Mouse (Mus musculus) heart, adult 18-20 months (tissue): ENCODE results near the gene A3galt2. TPM values are rescaled to one million over a fixed set of nuclear protein-coding genes. Genes with fewer than 3 reads are reported as not detected.

Source experiments
- DNase-seq, 2 experiments: peaks; one replicate each; pipeline ENCODE4 v3.0.0; 2021 to 2022; ENCODE audit warnings: mixed read lengths in 1 of 2
- long read RNA-seq, 2 experiments: library from polyadenylated mRNA; stranded (forward); transcript quantifications; one replicate each; pipeline ENCODE4 v2.0.0; 2021
- total RNA-seq, 2 experiments: library from RNA; stranded (reverse); gene quantifications; 2 replicates each; pipeline ENCODE4 v1.2.3; 2021

The A3galt2 gene
- under 1 TPM; 0.13 to 0.32 TPM for total RNA-seq
- long read RNA-seq, experiment 1 = 0 reads
- long read RNA-seq, experiment 2 = 0 reads

DNA sequence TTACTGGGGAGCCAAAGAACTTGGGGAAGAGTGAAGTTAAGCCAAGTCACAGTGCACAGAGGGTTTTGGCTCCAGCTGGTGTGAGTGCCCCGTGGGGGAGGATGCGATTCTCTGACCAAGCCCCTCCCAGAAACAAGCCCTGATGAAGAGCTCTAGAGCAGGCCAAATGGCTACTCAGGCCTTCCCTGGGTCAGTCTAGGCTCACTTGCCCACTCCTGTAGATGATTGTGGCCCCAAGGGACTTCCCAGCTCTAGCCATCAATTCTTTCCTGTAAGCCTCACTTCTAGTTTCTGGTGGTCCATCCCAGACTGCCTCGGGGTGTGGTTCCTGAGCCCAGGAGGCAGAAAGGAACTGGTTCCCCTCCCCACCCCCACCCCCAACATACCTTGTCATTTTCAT is at the start of gene A3galt2:
Gene A3galt2, plus strand, starts transcription at position 301 of the 400 bp plus-strand sequence.
- no peak for DNase-seq

GRCm38 (mm10) chr4:128706626-128707025 is 48.5 kb upstream of the A3galt2 start:
- peak; percentile 39 to 61 for DNase-seq

DNA sequence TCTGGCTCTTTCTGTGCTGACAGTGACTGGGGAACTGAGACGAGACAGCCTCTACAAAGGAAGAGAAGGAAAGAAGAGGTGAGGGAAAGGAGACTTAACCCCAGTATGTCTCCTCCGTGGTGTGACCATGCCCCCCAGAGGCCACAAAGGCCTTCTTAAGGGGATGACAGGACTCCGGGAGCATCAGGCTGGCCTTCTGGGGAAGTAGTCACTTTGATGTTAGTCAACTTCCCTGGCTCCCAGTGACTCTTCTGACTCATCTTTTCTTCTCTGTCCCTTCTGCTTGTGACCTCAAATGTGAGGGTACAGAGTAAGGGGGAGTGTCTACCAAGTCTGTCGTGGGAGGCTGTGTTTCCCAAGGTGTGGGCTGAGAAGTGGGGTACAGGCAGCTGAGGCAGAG is 47.8 kb upstream of the A3galt2 start:
- no peak for DNase-seq

DNA sequence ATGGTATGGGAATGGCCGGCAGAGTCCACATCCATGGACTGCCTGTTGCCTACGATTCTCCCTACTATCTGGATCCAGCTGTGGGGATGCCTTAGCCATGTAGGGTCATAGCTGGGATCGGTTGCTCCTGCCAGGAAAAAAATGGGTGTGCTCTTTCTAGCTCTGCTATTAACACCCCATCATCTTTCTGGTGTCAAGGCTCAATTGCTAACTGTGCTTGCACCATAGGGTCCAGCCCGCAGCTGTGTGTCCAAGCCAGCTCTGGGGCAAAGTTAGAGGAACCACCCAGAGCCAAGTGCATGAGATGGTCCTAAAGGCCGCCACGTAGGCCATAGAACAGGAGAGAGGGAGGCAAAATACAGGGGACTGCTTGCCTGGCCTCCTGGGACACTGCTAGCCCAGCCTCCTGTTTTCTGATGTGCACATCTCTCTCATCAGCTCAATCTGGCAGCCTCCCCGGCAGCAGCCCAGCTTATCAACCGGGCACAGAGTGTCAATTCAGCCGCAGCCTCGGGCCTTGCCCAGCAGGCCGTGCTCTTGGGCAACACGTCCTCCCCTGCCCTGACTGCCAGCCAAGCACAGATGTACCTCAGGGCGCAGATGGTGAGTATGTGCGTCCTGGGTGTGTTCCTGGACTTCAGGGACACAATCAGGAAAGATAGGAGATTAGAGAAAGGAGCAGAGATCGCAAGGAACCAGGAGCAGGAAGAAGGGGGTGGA is 45.9 kb upstream of the A3galt2 start:
- no peak for DNase-seq

DNA sequence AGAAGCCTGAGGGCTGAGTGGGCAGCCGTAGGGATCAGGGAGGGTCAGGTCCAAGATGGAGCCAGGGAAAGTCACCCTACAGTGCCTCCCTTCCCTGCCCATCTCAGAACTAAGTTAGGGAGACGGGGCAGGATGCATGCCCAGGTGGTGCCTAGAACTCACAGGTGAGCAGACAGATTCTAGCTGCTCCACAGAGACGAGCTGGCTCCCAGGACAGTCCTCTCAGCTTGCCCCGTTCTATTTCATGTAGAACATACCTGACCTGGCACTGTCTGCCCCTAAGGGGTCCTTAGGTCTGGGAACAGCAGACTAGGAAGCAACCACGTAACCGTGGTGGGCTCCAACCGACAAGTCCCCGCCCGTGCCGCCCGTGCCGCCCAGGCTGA is 45.4 kb upstream of the A3galt2 start:
- no peak for DNase-seq

DNA sequence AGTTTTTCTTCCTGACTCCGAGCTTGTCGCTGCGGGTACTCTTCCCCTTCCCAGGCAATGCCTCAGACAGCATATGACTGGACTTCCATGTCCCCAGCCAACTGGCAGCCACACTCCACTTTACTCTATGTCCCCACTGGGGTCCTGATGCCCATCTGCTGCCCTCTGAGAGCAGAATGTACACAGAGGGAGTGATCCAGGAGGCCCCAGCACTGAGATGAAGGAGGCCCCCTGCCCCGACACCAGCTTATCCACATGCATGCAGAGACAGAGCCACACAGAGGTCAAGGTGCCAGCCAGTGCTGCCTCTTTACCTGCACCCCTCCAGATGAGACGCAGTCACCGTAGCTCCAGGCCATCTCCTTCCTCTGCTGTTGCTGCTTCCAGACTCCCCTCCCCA is 44.9 kb upstream of the A3galt2 start:
- no peak for DNase-seq

DNA sequence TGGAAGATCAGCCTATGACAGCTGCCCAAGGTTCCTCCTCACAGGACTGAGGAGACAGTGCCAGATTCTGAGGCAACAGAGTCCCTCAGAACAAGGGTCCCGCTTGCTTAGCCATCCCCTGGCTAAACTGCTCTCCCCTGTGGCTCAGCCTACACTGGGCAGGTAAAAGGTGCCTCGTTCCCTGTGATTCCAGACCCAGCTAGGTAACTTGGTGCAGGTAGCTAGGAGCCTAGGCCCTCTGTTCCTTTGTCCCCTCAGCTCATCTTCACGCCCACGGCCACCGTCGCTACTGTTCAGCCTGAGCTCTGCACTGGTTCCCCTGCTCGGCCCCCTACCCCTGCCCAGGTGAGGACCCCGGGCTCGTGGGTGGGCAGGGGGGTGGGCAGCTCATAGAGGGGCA is 44.4 kb upstream of the A3galt2 start:
- no peak for DNase-seq

- peak; percentile 91 to 94 for DNase-seq
These were observed 43.6 kb upstream of the A3galt2 start for GRCm38 (mm10) chr4:128711455-128712135.

GRCm38 (mm10) chr4:128712136-128712655 is 43.0 kb upstream of the A3galt2 start:
- DNase-seq = no peak

GRCm38 (mm10) chr4:128712941-128713340 is 42.2 kb upstream of the A3galt2 start:
- DNase-seq = no peak

- DNase-seq = no peak
These were observed 39.6 kb upstream of the A3galt2 start for GRCm38 (mm10) chr4:128715241-128716204.

- DNase-seq = no peak
These were observed 38.9 kb upstream of the A3galt2 start for GRCm38 (mm10) chr4:128716279-128716678.

DNA sequence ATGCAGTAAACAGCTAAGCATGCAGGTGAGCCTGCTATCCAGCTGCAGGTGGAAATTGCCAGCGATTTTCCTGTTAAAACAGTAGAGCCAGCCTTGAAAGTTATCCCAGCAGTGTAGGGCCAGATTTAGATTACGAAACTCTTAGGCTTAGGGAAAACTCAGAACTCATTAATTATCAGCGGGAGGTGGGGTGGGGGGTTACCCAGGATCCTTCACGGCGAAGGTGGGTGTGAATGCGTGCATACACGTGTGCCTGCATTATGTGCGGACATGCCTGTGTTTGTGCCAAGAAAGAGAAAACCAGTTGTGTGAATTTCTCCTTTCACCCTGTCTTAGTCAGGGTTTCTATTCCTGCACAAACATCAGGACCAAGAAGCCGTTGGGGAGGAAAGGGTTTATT is 38.4 kb upstream of the A3galt2 start:
- DNase-seq = no peak

DNA sequence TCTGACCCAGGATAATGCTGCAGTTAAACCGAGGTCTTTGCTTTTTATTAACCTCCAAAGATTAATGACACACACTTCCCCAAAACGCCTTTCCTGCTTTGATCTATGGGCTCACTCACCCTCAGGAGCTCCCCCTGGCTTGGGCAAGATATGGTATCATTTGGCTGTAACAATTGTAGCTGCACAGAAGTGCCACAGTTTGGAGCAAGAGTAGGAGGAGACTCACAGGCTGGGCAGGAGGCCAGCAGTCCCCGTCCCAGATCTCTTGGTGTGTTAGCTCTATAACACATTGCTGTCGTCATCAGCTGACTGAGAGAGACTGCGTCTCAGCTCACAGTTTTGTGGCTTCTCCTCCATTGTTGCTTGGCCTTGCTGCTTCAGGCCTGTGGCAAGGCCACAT is 35.1 kb upstream of the A3galt2 start:
- DNase-seq = no peak

DNA sequence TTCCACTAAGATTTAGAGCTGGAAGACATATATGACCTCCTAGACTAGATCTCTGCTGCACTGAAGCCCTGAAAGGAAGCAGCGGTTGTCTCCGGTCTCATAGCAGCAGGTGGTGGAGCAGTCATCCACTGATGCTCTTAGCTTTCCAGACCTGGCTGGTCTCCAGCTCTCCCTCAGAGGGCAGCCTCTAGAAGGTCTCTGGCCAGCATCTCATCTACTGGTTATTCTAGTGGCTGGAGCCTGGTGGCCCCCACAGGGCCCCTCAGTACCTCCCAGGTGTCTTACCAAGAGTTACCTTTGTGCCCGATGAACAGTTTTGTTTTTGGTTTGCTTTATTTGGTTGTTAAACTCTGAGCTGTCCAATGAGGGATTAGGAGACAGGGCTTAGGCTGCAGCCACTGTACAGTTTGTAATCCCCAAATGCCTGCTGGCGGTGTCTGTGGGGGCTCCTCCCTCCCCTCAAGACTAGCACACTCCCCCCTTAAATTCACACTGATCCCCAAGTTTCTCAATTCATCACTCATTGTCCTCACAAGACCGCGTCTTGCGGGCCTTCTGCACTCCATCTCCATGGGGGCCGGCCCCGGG is 34.0 kb upstream of the A3galt2 start:
- DNase-seq = no peak

DNA sequence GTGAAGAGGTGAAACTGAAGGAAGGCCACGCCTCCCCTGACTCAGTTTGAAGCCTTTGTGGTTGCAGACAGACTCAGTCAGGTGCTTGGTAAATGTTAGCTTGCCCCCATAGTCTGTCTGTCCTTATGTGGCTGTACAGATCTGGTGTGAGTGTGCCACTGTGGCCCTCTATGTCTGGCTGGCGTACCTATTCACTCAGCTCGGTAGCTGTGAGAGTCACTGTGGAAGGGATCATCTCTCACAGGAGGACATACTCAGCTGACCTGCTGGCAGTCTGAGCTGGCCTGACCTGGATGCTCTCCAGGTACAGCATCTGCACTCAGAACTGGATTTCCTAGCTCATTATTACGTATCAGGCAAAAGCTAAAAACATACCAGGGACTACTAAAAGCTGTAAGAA is 33.4 kb upstream of the A3galt2 start:
- no peak for DNase-seq

- DNase-seq = no peak
These were observed 32.2 kb upstream of the A3galt2 start for GRCm38 (mm10) chr4:128722932-128723331.

DNA sequence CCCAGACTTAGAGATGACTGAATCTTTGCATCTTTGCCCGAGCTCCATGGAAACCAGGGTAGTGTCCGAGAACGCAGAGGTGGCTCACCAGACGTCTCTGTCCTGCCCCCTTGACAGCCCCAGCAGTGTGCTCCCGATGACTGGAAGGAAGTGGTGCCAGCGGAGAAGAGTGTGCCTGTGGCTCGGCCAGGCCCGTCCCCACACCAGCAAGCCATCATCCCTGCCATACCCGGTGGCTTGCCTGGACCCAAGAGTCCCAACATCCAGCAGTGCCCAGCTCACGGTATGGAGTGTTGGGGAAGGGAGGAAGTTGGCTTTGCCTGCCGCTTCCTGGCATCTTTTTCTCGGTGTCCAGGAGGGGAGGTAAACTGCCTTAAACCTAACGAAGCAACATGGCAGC is 31.7 kb upstream of the A3galt2 start:
- DNase-seq = no peak

GRCm38 (mm10) chr4:128724059-128724458 is 31.1 kb upstream of the A3galt2 start:
- peak; percentile 75 to 90 for DNase-seq

- DNase-seq = peak; percentile 88 to 91
These were observed 28.0 kb upstream of the A3galt2 start for GRCm38 (mm10) chr4:128727019-128727720.

GRCm38 (mm10) chr4:128727721-128728430 is 27.3 kb upstream of the A3galt2 start:
- peak; percentile 69 to 78 for DNase-seq
